Mouse (Mus musculus) heart, embryonic 15.5 days (tissue): ENCODE results near the gene Dctn1. TPM values are rescaled to one million over a fixed set of nuclear protein-coding genes. Genes with fewer than 3 reads are reported as not detected.

Experiments
- ATAC-seq: fragments of 200-750 bp; cut with Nextera tagmentation; replicated peaks from 2 replicates; pipeline ENCODE4 v1.8.0; 2017; ENCODE audit warnings: low read depth, moderate TSS enrichment; ENCODE audit not compliant: insufficient number of reproducible peaks, insufficient read depth, low FRiP score
- H3K27ac ChIP-seq: fragments of 300-500 bp; sonication (generic); 2 replicates; pipeline ENCODE4 v1.5.1; 2015; ENCODE audit warnings: mild to moderate bottlenecking, inconsistent platforms
- H3K27me3 ChIP-seq: fragments of 300-500 bp; sonication (generic); 2 replicates; pipeline ENCODE4 v1.6.1; 2015; ENCODE audit warnings: inconsistent platforms
- H3K36me3 ChIP-seq: fragments of 300-500 bp; sonication (generic); 2 replicates; pipeline ENCODE4 v1.6.1; 2015; ENCODE audit warnings: mild to moderate bottlenecking, inconsistent platforms
- H3K4me1 ChIP-seq: fragments of 300-500 bp; sonication (generic); replicated peaks from 2 replicates; pipeline ENCODE4 v1.6.1; 2015; ENCODE audit warnings: inconsistent platforms
- H3K4me2 ChIP-seq: fragments of 300-500 bp; sonication (generic); 2 replicates; pipeline ENCODE4 v1.6.1; 2015; ENCODE audit warnings: inconsistent platforms, mild to moderate bottlenecking, moderate library complexity
- H3K4me3 ChIP-seq: fragments of 300-500 bp; sonication (generic); 2 replicates; pipeline ENCODE4 v1.5.1; 2015; ENCODE audit warnings: mild to moderate bottlenecking, inconsistent platforms
- H3K9ac ChIP-seq: fragments of 300-500 bp; sonication (generic); 2 replicates; pipeline ENCODE4 v1.6.1; 2015; ENCODE audit warnings: mild to moderate bottlenecking, inconsistent platforms
- H3K9me3 ChIP-seq: fragments of 300-500 bp; sonication (generic); replicated peaks from 2 replicates; pipeline ENCODE4 v1.6.1; 2016; ENCODE audit warnings: inconsistent platforms
- WGBS: fragments of 180-500 bp; shearing (Covaris S2); methylation state at CpG from one replicate; pipeline ENCODE4 v1.1.7; 2015; ENCODE audit warnings: mixed read lengths; 5-methylcytosine and 5-hydroxymethylcytosine counted together
- polyA plus RNA-seq: library from polyadenylated mRNA; unstranded; fragments of >200 nt; fragmentation: Nextera tagmentation; extraction: Ambion mirVana; gene quantifications from 2 replicates; pipeline ENCODE4 v1.2.1, GENCODE M21; 2015

The Dctn1 gene
- polyA plus RNA-seq, 1 experiment from 2014 or later: 60.3 TPM

DNA sequence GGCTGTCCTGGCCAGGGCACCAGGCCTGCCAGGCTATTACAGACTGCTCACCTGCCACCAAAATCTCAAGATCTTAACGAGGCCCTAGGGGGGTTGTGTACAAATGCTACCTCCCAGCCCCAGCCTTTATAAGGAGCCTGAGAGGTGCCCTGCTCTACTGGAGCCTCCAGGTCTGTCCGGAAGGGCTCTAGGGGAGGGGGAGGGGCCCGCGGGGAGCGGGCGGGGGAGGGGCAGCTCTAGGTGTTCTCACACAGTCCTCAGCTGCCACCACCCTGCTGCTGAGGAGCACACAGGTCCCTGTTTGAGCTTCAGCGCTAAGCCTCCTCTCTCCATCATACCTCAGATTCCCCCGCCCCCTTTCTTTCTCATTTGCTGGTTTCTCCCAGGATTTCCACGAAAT, 71.4 kb downstream of the Dctn1 start:
- ATAC-seq: 0 out of 2 replicates have a peak, but pooled peaks have one; percentile 21
- Histone ChIP-seq H3K9ac (no peak overlapping the region), H3K4me2 (peak overlapping the region; percentile 41), H3K4me3 (no peak overlapping the region), H3K9me3 (no peaks in the 10 kb centered on the region), H3K27me3 (peaks cover 36% of the 10 kb centered on the region), H3K36me3 (no peaks in the 10 kb centered on the region), H3K27ac (no peak overlapping the region), H3K4me1 (peaks cover 27% of the 10 kb centered on the region)
- 5% methylated on average over 9 of the region's 9 CpGs for WGBS

DNA sequence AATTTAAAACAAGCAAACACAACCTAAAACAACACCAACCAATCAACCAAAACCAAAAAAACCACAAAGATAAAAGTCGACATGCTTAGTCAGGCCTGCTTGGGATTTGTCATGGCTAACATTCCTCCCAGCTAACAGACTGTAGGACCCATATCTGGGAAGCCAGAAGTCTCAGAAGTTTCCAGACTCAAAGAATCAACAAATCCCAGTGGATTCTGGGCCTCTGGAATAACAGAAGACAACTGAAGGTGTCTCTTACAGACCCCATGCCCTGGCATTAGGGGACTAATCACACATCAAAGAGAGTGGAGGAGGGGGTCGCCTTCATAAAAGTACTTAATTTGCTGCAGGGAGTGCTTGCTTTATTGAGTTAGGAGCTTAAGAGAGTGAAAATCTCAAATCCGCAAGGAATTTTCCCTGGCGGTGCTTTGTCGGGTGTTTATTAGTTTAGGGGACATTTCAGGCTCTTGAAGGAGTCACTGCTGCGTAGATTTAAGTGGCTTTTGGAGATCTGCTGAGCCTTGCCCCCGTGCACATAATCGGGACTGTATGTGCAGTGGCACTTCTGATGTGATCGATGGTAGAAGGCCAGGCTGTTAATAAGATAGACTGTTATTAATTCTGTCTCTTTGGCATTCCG, 78.8 kb downstream of the Dctn1 start:
- no peak overlapping the region for H3K4me3 ChIP-seq
- peaks cover 25% of the 10 kb centered on the region for H3K4me1 ChIP-seq
- peak overlapping the region; percentile 68; the same call in 1 of the 2 replicates for H3K27ac ChIP-seq
- no peak overlapping the region for H3K4me2 ChIP-seq
- no peak for ATAC-seq
- no peaks in the 10 kb centered on the region for H3K36me3 ChIP-seq
- H3K9ac ChIP-seq: no peak overlapping the region
- H3K9me3 ChIP-seq: no peaks in the 10 kb centered on the region
- 47% methylated on average over 10 of the region's 10 CpGs for WGBS
- H3K27me3 ChIP-seq: peaks cover 11% of the 10 kb centered on the region

DNA sequence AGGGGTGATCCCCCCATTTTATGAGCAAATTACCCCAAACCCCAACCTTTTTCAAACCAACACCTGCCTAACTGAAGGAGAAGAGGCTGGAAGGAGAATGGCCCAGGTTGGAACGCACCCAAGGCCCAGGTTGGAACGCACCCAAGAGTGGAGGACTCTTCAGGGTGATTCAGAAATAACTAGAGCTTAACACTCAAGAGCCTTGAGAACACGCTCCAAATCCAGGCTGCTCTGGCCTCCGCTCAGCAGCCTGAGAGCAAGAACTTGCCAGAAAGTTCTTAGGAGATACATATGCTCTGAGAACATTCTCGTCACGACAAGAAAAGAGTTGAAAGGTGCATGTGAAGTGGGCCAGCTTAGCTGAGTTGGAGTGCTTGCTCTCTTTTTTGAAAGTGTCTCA, 79.4 kb downstream of the Dctn1 start:
- Histone ChIP-seq H3K36me3 (no peaks in the 10 kb centered on the region), H3K4me1 (peaks cover 23% of the 10 kb centered on the region), H3K9me3 (no peaks in the 10 kb centered on the region), H3K4me3 (no peak overlapping the region), H3K27me3 (peaks cover 11% of the 10 kb centered on the region), H3K4me2 (no peak overlapping the region), H3K27ac (peak overlapping the region; percentile 68), H3K9ac (no peak overlapping the region)
- 25% methylated on average over 6 of the region's 6 CpGs for WGBS
- peak; percentile 61 for ATAC-seq

DNA sequence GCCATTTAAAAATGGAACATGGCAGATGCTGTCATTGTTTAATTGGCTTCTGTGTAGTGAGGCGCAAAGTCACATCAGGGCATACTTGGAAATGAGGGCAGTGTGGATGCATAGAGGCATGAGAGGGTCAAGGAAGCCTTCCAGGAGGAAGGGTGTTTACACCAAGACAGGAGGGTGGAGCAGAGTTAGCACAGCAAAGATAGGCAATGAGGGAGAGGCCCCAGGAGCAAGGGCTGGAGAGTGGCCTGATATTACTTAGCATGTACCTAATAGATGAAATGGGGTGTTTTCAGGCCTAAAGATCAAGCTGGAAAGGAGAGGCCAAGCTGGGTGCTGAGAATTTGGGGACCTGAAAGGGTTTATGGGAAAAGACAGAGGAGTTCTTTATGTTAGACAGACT, 80.3 kb downstream of the Dctn1 start:
- ATAC-seq: no peak
- Histone ChIP-seq H3K27me3 (peaks cover 5% of the 10 kb centered on the region), H3K9me3 (no peaks in the 10 kb centered on the region), H3K4me2 (no peak overlapping the region), H3K36me3 (no peaks in the 10 kb centered on the region), H3K9ac (no peak overlapping the region), H3K4me1 (peaks cover 22% of the 10 kb centered on the region), H3K4me3 (no peak overlapping the region), H3K27ac (no peak overlapping the region)
- WGBS: 95% methylated on average over 1 of the region's 1 CpGs

DNA sequence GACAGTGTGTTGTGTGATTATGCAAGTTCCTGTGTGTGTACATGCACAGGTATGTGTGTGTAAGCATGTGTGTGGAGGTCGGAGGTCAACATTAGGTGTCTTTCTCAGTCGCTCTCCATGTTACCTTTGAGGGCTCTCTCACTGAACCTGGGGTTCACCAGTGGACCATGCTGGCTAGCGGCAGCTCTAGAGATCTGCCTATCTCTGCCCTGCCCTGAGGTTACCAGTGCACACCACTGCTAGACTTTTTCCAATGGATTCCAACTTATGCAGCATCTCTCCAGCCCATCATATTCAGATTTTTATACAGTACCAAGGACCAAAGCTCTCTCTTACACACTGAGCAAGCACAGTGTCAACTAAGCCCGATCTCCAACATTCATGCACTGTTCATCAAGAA, 81.0 kb downstream of the Dctn1 start:
- no peak overlapping the region for H3K4me2 ChIP-seq
- H3K36me3 ChIP-seq: no peaks in the 10 kb centered on the region
- no peak for ATAC-seq
- H3K4me1 ChIP-seq: peaks cover 22% of the 10 kb centered on the region
- no peaks in the 10 kb centered on the region for H3K9me3 ChIP-seq
- 85% methylated on average over 4 of the region's 4 CpGs for WGBS
- no peak overlapping the region for H3K4me3 ChIP-seq
- H3K9ac ChIP-seq: no peak overlapping the region
- no peaks in the 10 kb centered on the region for H3K27me3 ChIP-seq
- H3K27ac ChIP-seq: no peak overlapping the region

DNA sequence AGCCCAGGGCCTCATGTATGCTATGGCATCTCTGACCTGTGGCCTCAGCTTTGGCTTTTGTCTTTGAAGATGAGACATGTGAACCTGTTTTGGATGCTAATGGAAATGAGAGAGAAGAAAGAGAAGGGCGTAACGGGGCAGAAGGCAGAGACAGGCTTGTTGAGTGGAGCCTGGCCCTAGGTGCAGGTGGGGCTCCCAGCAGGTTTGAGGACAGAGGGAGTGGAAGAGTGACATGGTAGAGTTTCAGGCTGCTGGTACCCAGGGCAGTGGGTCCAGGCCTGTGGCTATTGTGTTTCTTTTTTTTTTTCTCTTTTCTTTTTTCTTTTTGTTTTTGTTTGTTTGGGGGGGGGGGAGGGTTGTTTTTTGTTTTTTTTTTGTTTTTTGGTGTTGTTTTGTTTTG, 81.4 kb downstream of the Dctn1 start:
- Histone ChIP-seq H3K36me3 (no peaks in the 10 kb centered on the region), H3K4me3 (no peak overlapping the region), H3K4me1 (peaks cover 22% of the 10 kb centered on the region), H3K27ac (no peak overlapping the region), H3K27me3 (no peaks in the 10 kb centered on the region), H3K9ac (no peak overlapping the region), H3K4me2 (no peak overlapping the region), H3K9me3 (no peaks in the 10 kb centered on the region)
- no peak for ATAC-seq
- 88% methylated on average over 2 of the region's 2 CpGs for WGBS

Other genes starting within 250 kb of the Dctn1 start
- gene Sema4f, start 226.2 kb upstream of the Dctn1 start, polyA plus RNA-seq: 0.37 and 1.1 TPM in 2 replicates
- gene M1ap, start 219.0 kb upstream of the Dctn1 start, polyA plus RNA-seq: 0.57 and 1.0 TPM in 2 replicates
- gene Dok1, start 132.4 kb upstream of the Dctn1 start, polyA plus RNA-seq: 7.1 and 10.8 TPM in 2 replicates
- 7.5 and 11.9 TPM in 2 replicates for gene Loxl3, start 131.7 kb upstream of the Dctn1 start, polyA plus RNA-seq
- gene Aup1, start 111.4 kb upstream of the Dctn1 start, polyA plus RNA-seq: 110 and 136 TPM in 2 replicates
- gene Htra2, start 110.6 kb upstream of the Dctn1 start, polyA plus RNA-seq: 71.2 and 83.4 TPM in 2 replicates
- 0.28 and 1.1 TPM in 2 replicates for gene Dqx1, start 108.1 kb upstream of the Dctn1 start, polyA plus RNA-seq
- 0.37 and 1.5 TPM in 2 replicates for gene Tlx2, start 95.6 kb upstream of the Dctn1 start, polyA plus RNA-seq
- 13.8 and 18.6 TPM in 2 replicates for gene Pcgf1, start 88.1 kb upstream of the Dctn1 start, polyA plus RNA-seq
- gene Lbx2, start 79.6 kb upstream of the Dctn1 start, polyA plus RNA-seq: 0.42 and 0.48 TPM in 2 replicates
- 2.3 and 2.4 TPM in 2 replicates for gene Ccdc142, start 64.3 kb upstream of the Dctn1 start, polyA plus RNA-seq
- gene Gm42688, start 64.3 kb upstream of the Dctn1 start, polyA plus RNA-seq: 1.9 and 2.6 TPM in 2 replicates
- 136 and 164 TPM in 2 replicates for gene Mrpl53, start 56.9 kb upstream of the Dctn1 start, polyA plus RNA-seq
- gene Mogs, start 50.4 kb upstream of the Dctn1 start, polyA plus RNA-seq: 17.6 and 27.8 TPM in 2 replicates
- gene Wbp1, start 44.4 kb upstream of the Dctn1 start, polyA plus RNA-seq: 81.9 and 99.5 TPM in 2 replicates
- gene Ino80b, start 40.5 kb upstream of the Dctn1 start, polyA plus RNA-seq: 7.4 and 9.2 TPM in 2 replicates
- gene Rtkn, start 30.5 kb upstream of the Dctn1 start, polyA plus RNA-seq: 19.3 and 26.2 TPM in 2 replicates
- 3.4 and 4.3 TPM in 2 replicates for gene Wdr54, start 9.5 kb upstream of the Dctn1 start, polyA plus RNA-seq
- gene 1700003E16Rik, start 9.5 kb upstream of the Dctn1 start, polyA plus RNA-seq: 0.91 and 1.6 TPM in 2 replicates
- 0.22 and 0.28 TPM in 2 replicates for gene Slc4a5, start 53.9 kb downstream of the Dctn1 start, polyA plus RNA-seq
- gene Mthfd2, start 160.0 kb downstream of the Dctn1 start, polyA plus RNA-seq: 21.0 and 24.1 TPM in 2 replicates
- 28.1 and 38.4 TPM in 2 replicates for gene Mob1a, start 160.1 kb downstream of the Dctn1 start, polyA plus RNA-seq
- gene Bola3, start 183.2 kb downstream of the Dctn1 start, polyA plus RNA-seq: 220 and 294 TPM in 2 replicates